In genomic region chr14:59689596-59689995, GRCm38 (mm10) we compare ENCODE assay signal across 21 mouse cellular contexts.
"Had no signal": no experiment of that assay in that cellular context is flagged by ENCODE, and none has a peak within 500 bp of the region (broad histone marks: within the 10 kb centered on the region; RNA-seq: fewer than 3 reads in every experiment).

No protein-coding gene starts in this region.

- H3K4me1 ChIP-seq: liver, embryonic 12.5 days; midbrain, embryonic 13.5 days had no signal

- H3K9ac ChIP-seq: intestine, embryonic 15.5 days; limb, embryonic 13.5 days; liver, embryonic 12.5 days; liver, embryonic 15.5 days; midbrain, embryonic 13.5 days; neural tube, embryonic 13.5 days had no signal

- H3K9me3 ChIP-seq: intestine, embryonic 15.5 days; limb, embryonic 10.5 days; limb, embryonic 13.5 days; liver, embryonic 12.5 days; liver, embryonic 15.5 days; megakaryocyte, embryonic 14.5 days; midbrain, embryonic 10.5 days; midbrain, embryonic 13.5 days; neural tube, embryonic 13.5 days had no signal

- ATAC-seq: intestine, embryonic 15.5 days; liver, embryonic 12.5 days; midbrain, embryonic 13.5 days; midbrain, embryonic 16.5 days had no signal

- H3K36me3 ChIP-seq: intestine, embryonic 15.5 days; limb, embryonic 10.5 days; limb, embryonic 13.5 days; liver, embryonic 12.5 days; liver, embryonic 15.5 days; midbrain, embryonic 10.5 days; midbrain, embryonic 13.5 days; neural tube, embryonic 13.5 days had no signal

- H3K4me3 ChIP-seq: intestine, embryonic 15.5 days; layer of hippocampus, adult 2 months; limb, embryonic 10.5 days; limb, embryonic 13.5 days; liver, embryonic 12.5 days; liver, embryonic 15.5 days; megakaryocyte, embryonic 14.5 days; midbrain, embryonic 10.5 days; midbrain, embryonic 13.5 days; myocyte; neural tube, embryonic 13.5 days had no signal

- H3K4me2 ChIP-seq: intestine, embryonic 15.5 days; limb, embryonic 13.5 days; liver, embryonic 12.5 days; liver, embryonic 15.5 days; midbrain, embryonic 13.5 days; neural tube, embryonic 13.5 days had no signal

- DNase-seq: kidney, adult 8-10 months; kidney, postnatal 14 days; layer of hippocampus, adult 9-11 months; liver; lung, adult 18-20 months; retina, postnatal 1 day; right cerebral cortex, postnatal 25 days; spleen, adult 18-20 months; thymus, postnatal 25 days had no signal

- H3K27ac ChIP-seq: intestine, embryonic 15.5 days; layer of hippocampus, adult 2 months; limb, embryonic 10.5 days; limb, embryonic 13.5 days; liver, embryonic 12.5 days; liver, embryonic 15.5 days; midbrain, embryonic 10.5 days; midbrain, embryonic 13.5 days; neural tube, embryonic 13.5 days had no signal

- H3K27me3 ChIP-seq: intestine, embryonic 15.5 days; liver, embryonic 12.5 days; liver, embryonic 15.5 days; midbrain, embryonic 13.5 days; neural tube, embryonic 13.5 days had no signal
